In genomic region chr15:78239453-78239852, GRCm38 (mm10) we compare ENCODE assay signal across 9 mouse cellular contexts. TPM values are rescaled to one million over a fixed set of nuclear protein-coding genes. Genes with fewer than 3 reads are reported as not detected.
DNase-seq lines count a peak whose midpoint lies in the region; ATAC-seq and TF ChIP-seq lines count a peak whose summit lies in the region.
"Had no signal": no experiment of that assay in that cellular context is flagged by ENCODE, and none has a peak within 500 bp of the region (broad histone marks: within the 10 kb centered on the region; RNA-seq: fewer than 3 reads in every experiment).

No protein-coding gene starts in this region.

- H3K4me2 ChIP-seq in hindbrain, embryonic 11.5 days (replicated peaks; ENCODE audit: low read depth, low read length), result no peak overlapping the region
- H3K4me2 ChIP-seq in hindbrain, embryonic 13.5 days, result no peak overlapping the region
- H3K4me2 ChIP-seq: midbrain, embryonic 12.5 days had no signal

- no peak overlapping the region for H3K4me3 ChIP-seq in hindbrain, embryonic 11.5 days (ENCODE audit: low read depth, low read length)
- no peak overlapping the region for H3K4me3 ChIP-seq in hindbrain, embryonic 13.5 days
- no peak overlapping the region for H3K4me3 ChIP-seq in embryonic facial prominence, embryonic 10.5 days
- H3K4me3 ChIP-seq in thymus, adult 2 months (ENCODE audit: control insufficient read depth, insufficient read depth, low read length), result no peak overlapping the region
- H3K4me3 ChIP-seq: midbrain, embryonic 12.5 days had no signal

- ATAC-seq in hindbrain, embryonic 11.5 days (ENCODE audit: low FRiP score), result no peak
- no peak for ATAC-seq in hindbrain, embryonic 13.5 days (ENCODE audit: low FRiP score)

- no peak overlapping the region for H3K9ac ChIP-seq in hindbrain, embryonic 11.5 days (ENCODE audit: low read depth, low read length)
- no peak overlapping the region for H3K9ac ChIP-seq in hindbrain, embryonic 13.5 days
- H3K9ac ChIP-seq: midbrain, embryonic 12.5 days had no signal

- no peaks in the 10 kb centered on the region for H3K9me3 ChIP-seq in hindbrain, embryonic 11.5 days (ENCODE audit: control insufficient read depth, low read length)
- no peaks in the 10 kb centered on the region for H3K9me3 ChIP-seq in hindbrain, embryonic 13.5 days
- no peaks in the 10 kb centered on the region for H3K9me3 ChIP-seq in embryonic facial prominence, embryonic 10.5 days
- H3K9me3 ChIP-seq: midbrain, embryonic 12.5 days had no signal

- WGBS in hindbrain, embryonic 11.5 days, result 30% methylated on average over 10 of the region's 10 CpGs
- 28% methylated on average over 10 of the region's 10 CpGs for WGBS in hindbrain, embryonic 13.5 days
- 28% methylated on average over 10 of the region's 10 CpGs for WGBS in embryonic facial prominence, embryonic 10.5 days
- 14% methylated on average over 10 of the region's 10 CpGs for WGBS in thymus, adult 2 months

- TF ChIP-seq CTCF in thymus, adult 2 months (IDR thresholded peaks at IDR 0.05; ENCODE audit: borderline replicate concordance, control insufficient read depth, extremely low read depth, insufficient read depth, low read length, poor library complexity), result peak; percentile 63; the same call in 1 of the 2 replicates

- H3K36me3 ChIP-seq in hindbrain, embryonic 11.5 days (ENCODE audit: control insufficient read depth, insufficient read depth, low read length), result no peaks in the 10 kb centered on the region
- no peaks in the 10 kb centered on the region for H3K36me3 ChIP-seq in hindbrain, embryonic 13.5 days
- no peaks in the 10 kb centered on the region for H3K36me3 ChIP-seq in embryonic facial prominence, embryonic 10.5 days (replicated peaks)
- no peaks in the 10 kb centered on the region for H3K36me3 ChIP-seq in thymus, adult 2 months (ENCODE audit: control insufficient read depth, insufficient read depth, low read length)
- H3K36me3 ChIP-seq: midbrain, embryonic 12.5 days had no signal

- no peak for TF ChIP-seq POLR2A in thymus, adult 2 months (IDR thresholded peaks at IDR 0.05; ENCODE audit: control insufficient read depth, extremely low read depth, insufficient read depth, low read length, poor library complexity)

- H3K27me3 ChIP-seq in hindbrain, embryonic 11.5 days (ENCODE audit: control insufficient read depth, insufficient read depth, low read length), result no peaks in the 10 kb centered on the region; the same call in 1 of the 2 replicates
- peaks cover 20% of the 10 kb centered on the region for H3K27me3 ChIP-seq in hindbrain, embryonic 13.5 days
- no peaks in the 10 kb centered on the region for H3K27me3 ChIP-seq in embryonic facial prominence, embryonic 10.5 days (replicated peaks; ENCODE audit: low read depth, poor library complexity, severe bottlenecking)
- H3K27me3 ChIP-seq in thymus, adult 2 months (ENCODE audit: control insufficient read depth, insufficient read depth, low read length), result no peaks in the 10 kb centered on the region

- DNase-seq in hindbrain, embryonic 11.5 days (ENCODE audit: low spot score), result peak; percentile 89
- DNase-seq in CD8-positive naive resting alpha-beta T cell, adult 2 months (ENCODE audit: low read depth in 2 of 2, low spot score in 2 of 2), result peak; percentile 65 to 72
- peak; percentile 66 to 76 for DNase-seq in adrenal gland, postnatal 36 days
- DNase-seq in embryonic facial prominence, embryonic 10.5 days (ENCODE audit: low spot score), result peak; percentile 74
- peak; percentile 16 to 76 for DNase-seq in layer of hippocampus, postnatal 14 days (ENCODE audit: low spot score in 2 of 2)
- DNase-seq in monocyte, adult 2 months (ENCODE audit: low read depth in 1 of 2, low spot score in 2 of 2), result peak; percentile 39 to 44
- peak; percentile 70 for DNase-seq in thymus, adult 2 months

- no peaks in the 10 kb centered on the region for H3K4me1 ChIP-seq in hindbrain, embryonic 11.5 days (replicated peaks; ENCODE audit: control insufficient read depth, insufficient read depth, low read length)
- H3K4me1 ChIP-seq in hindbrain, embryonic 13.5 days (replicated peaks), result no peaks in the 10 kb centered on the region
- H3K4me1 ChIP-seq in embryonic facial prominence, embryonic 10.5 days, result no peaks in the 10 kb centered on the region
- H3K4me1 ChIP-seq in thymus, adult 2 months (replicated peaks; ENCODE audit: control insufficient read depth, insufficient read depth, low read length), result peaks cover 5% of the 10 kb centered on the region
- H3K4me1 ChIP-seq: midbrain, embryonic 12.5 days had no signal

- no peak overlapping the region for H3K27ac ChIP-seq in hindbrain, embryonic 11.5 days (ENCODE audit: low read depth, low read length)
- no peak overlapping the region for H3K27ac ChIP-seq in hindbrain, embryonic 13.5 days
- no peak overlapping the region for H3K27ac ChIP-seq in embryonic facial prominence, embryonic 10.5 days (replicated peaks)
- H3K27ac ChIP-seq in thymus, adult 2 months (ENCODE audit: control insufficient read depth, insufficient read depth, low read length), result no peak overlapping the region
- H3K27ac ChIP-seq: midbrain, embryonic 12.5 days had no signal

RNA-seq across cellular contexts. Expression of gene Ncf4, which starts 5.1 kb away (rescaled TPM):
- polyA plus RNA-seq in hindbrain, embryonic 11.5 days (2014; fragmentation: Nextera tagmentation; extraction: Ambion mirVana), result 6.9 and 7.9 TPM in 2 replicates
- 1.5 and 2.2 TPM in 2 replicates for polyA plus RNA-seq in hindbrain, embryonic 13.5 days (2015; fragmentation: Nextera tagmentation; extraction: Ambion mirVana)
- total RNA-seq in adrenal gland, postnatal 36 days (2021), result 1 to 10 TPM; 1.9 to 2.3 TPM
- polyA plus RNA-seq in embryonic facial prominence, embryonic 10.5 days (2016; fragmentation: Nextera tagmentation; extraction: Ambion mirVana), result 4.2 and 6.2 TPM in 2 replicates
- total RNA-seq in layer of hippocampus, postnatal 14 days (2021), result 1 to 10 TPM in 1 of 2 experiments, not detected in 1; 1.7 TPM
- 17.6 and 27.9 TPM in 2 replicates for polyA plus RNA-seq in thymus, adult 2 months (2012; rRNA removed)

RNA-seq across cellular contexts. Expression of gene Pvalb, which starts 33.3 kb away (rescaled TPM):
- 1.2 and 1.7 TPM in 2 replicates for polyA plus RNA-seq in hindbrain, embryonic 11.5 days (2014; fragmentation: Nextera tagmentation; extraction: Ambion mirVana)
- polyA plus RNA-seq in hindbrain, embryonic 13.5 days (2015; fragmentation: Nextera tagmentation; extraction: Ambion mirVana), result 6.7 and 13.6 TPM in 2 replicates
- total RNA-seq in adrenal gland, postnatal 36 days (2021), result not detected
- not detected in 2 replicates for polyA plus RNA-seq in embryonic facial prominence, embryonic 10.5 days (2016; fragmentation: Nextera tagmentation; extraction: Ambion mirVana)
- 10 to 100 TPM; 34.6 to 34.9 TPM for total RNA-seq in layer of hippocampus, postnatal 14 days (2021)
- polyA plus RNA-seq in thymus, adult 2 months (2012; rRNA removed), result 0.37 and 0.71 TPM in 2 replicates
